Mouse (Mus musculus) midbrain, embryonic 15.5 days (tissue): ENCODE data around the gene Wdr81. TPM values are rescaled to one million over a fixed set of nuclear protein-coding genes. Genes with fewer than 3 reads are reported as not detected.

Experiments used
- ATAC-seq: fragments of 200-750 bp; cut with Nextera tagmentation; replicated peaks from 2 replicates; pipeline ENCODE4 v1.8.0; 2017; ENCODE audit warnings: moderate TSS enrichment
- H3K27ac ChIP-seq: fragments of 300-500 bp; sonication (generic); 2 replicates; pipeline ENCODE4 v1.5.1; 2015; ENCODE audit warnings: mild to moderate bottlenecking, inconsistent platforms
- H3K27me3 ChIP-seq: fragments of 300-500 bp; sonication (generic); replicated peaks from 2 replicates; pipeline ENCODE4 v1.6.1; 2015; ENCODE audit warnings: inconsistent platforms
- H3K36me3 ChIP-seq: fragments of 300-500 bp; sonication (generic); replicated peaks from 2 replicates; pipeline ENCODE4 v1.6.1; 2015; ENCODE audit warnings: inconsistent platforms
- H3K4me1 ChIP-seq: fragments of 300-500 bp; sonication (generic); 2 replicates; pipeline ENCODE4 v1.6.1; 2015; ENCODE audit warnings: inconsistent platforms
- H3K4me2 ChIP-seq: fragments of 300-500 bp; sonication (generic); 2 replicates; pipeline ENCODE4 v1.6.1; 2015; ENCODE audit warnings: inconsistent platforms, mild to moderate bottlenecking, moderate library complexity
- H3K4me3 ChIP-seq: fragments of 300-500 bp; sonication (generic); 2 replicates; pipeline ENCODE4 v1.5.1; 2015; ENCODE audit warnings: mild to moderate bottlenecking, inconsistent platforms
- H3K9ac ChIP-seq: fragments of 300-500 bp; sonication (generic); 2 replicates; pipeline ENCODE4 v1.6.1; 2015; ENCODE audit warnings: mild to moderate bottlenecking, inconsistent platforms
- H3K9me3 ChIP-seq: fragments of 300-500 bp; sonication (generic); 2 replicates; pipeline ENCODE4 v1.6.1; 2016; ENCODE audit warnings: inconsistent platforms
- WGBS: fragments of 180-500 bp; shearing (Covaris S2); methylation state at CpG from one replicate; pipeline ENCODE4 v1.1.7; 2015; ENCODE audit warnings: mixed read lengths; 5-methylcytosine and 5-hydroxymethylcytosine counted together
- polyA plus RNA-seq: library from polyadenylated mRNA; unstranded; fragments of >200 nt; fragmentation: Nextera tagmentation; extraction: Ambion mirVana; gene quantifications from 2 replicates; pipeline ENCODE4 v1.2.1, GENCODE M21; 2015

The Wdr81 gene
- polyA plus RNA-seq, 1 experiment from 2014 or later, result 8.4 TPM

DNA sequence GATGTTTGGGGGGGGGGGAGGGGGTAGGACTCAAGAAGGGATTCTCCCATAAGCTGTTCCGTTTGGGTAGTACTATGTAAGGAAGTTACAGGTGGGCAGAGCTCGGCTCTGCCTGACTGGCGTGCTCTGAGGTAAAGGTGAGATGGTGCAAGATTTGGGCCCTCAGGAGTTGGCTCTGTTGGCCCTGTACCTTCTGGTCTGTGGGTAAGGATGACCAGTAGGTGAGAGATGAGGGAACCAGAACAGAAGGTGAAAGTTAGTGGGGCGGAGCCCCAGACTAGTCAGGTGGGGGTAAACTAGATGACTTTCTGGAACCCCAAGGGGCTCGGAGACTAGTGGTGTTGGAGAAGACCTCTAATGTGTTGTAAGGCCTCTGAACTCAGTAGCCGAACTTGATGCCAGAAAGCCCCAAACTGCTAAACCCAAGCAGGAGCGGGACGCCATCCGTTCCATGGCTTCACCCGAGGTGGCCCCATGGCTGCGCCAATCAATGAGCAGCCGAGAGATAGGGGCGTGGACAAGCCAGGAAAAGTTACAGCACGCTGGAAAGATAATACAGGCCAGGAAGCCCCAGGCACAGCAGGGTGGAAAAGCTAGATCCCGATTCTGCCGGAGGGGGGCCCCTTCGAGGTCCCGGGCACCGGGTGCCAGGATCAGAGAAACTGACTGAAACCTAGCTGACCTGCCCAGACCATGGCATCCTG lies 13.1 kb upstream of the Wdr81 start:
- Histone ChIP-seq H3K9ac (0 out of 2 replicates have a peak overlapping the region, but pooled peaks have one; percentile 16), H3K27me3 (peaks cover 7% of the 10 kb centered on the region; the same call in 1 of the 2 replicates), H3K36me3 (peaks cover 12% of the 10 kb centered on the region), H3K4me2 (peak overlapping the region; percentile 48), H3K9me3 (no peaks in the 10 kb centered on the region), H3K4me1 (peaks cover 13% of the 10 kb centered on the region), H3K27ac (no peak overlapping the region), H3K4me3 (peak overlapping the region; percentile 23)
- ATAC-seq, result no peak
- WGBS, result 15% methylated on average over 19 of the region's 19 CpGs

DNA sequence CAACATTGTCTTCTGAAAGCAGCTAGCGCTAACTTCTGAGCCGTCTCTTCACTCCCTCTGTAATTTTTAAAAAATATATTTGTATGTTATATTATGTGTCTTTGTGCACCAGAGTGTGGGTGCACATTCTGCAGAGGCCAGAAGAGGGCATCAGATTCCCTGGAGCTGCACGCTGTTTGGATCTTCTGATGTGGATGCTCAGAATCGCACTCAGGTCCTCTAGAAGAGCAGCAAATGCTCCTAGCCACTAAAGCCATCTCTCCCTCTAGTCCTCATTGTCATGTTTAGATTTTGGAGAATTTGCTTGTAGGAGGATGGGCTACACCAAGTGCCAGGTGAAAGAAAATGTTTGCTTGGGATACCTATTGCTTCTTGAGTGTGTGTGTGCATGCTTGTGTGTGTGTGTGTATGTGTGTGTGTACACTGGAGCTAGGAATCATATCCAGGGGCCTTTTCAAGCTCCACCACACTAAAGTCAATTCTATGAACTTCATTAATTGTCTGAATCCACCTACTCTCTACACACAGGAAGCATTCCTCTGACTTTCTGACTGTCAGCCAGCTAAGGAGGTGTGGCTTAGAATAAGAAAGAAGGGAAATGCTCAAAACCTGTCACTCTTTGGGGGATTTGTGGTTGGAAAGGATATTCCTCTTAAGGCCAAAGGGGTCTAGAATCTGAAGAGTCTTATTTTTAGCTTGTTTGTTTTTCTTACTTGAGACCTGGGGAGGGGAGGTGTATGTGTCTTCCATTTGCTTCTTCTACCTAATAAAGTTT lies 12.4 kb upstream of the Wdr81 start:
- Histone ChIP-seq H3K27ac (no peak overlapping the region), H3K4me1 (peaks cover 21% of the 10 kb centered on the region), H3K4me2 (peak overlapping the region; percentile 48; the same call in 1 of the 2 replicates), H3K27me3 (peaks cover 9% of the 10 kb centered on the region; the same call in 1 of the 2 replicates), H3K4me3 (no peak overlapping the region), H3K9ac (no peak overlapping the region), H3K36me3 (peaks cover 12% of the 10 kb centered on the region), H3K9me3 (no peaks in the 10 kb centered on the region)
- 96% methylated on average over 4 of the region's 4 CpGs for WGBS
- ATAC-seq, result no peak

DNA sequence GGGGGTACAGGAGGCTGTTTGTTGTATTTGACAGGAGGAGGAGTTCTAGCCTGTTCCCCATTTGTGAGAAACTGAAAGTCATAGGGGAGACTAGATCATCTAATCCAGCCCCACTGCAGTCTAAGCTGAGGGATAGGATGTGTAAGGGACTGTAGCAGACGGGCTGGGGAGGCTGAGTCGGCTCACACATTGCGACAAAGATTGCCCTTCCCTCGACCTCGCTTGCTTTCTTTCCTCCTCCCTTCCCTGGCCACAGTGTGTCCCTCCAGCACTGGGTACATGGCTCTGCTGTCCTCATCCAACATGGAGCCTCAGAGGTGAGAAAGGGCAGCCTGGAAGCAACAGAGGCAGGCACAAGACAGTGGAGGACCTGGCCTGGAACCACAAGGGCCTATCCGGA lies 10.5 kb upstream of the Wdr81 start:
- ATAC-seq, result no peak
- H3K27ac ChIP-seq, result no peak overlapping the region
- H3K9me3 ChIP-seq, result no peaks in the 10 kb centered on the region
- H3K9ac ChIP-seq, result no peak overlapping the region
- H3K4me1 ChIP-seq, result peaks cover 32% of the 10 kb centered on the region
- WGBS, result 82% methylated on average over 6 of the region's 6 CpGs
- H3K27me3 ChIP-seq, result peaks cover 9% of the 10 kb centered on the region; the same call in 1 of the 2 replicates
- H3K4me3 ChIP-seq, result no peak overlapping the region
- H3K4me2 ChIP-seq, result no peak overlapping the region
- H3K36me3 ChIP-seq, result peaks cover 12% of the 10 kb centered on the region

DNA sequence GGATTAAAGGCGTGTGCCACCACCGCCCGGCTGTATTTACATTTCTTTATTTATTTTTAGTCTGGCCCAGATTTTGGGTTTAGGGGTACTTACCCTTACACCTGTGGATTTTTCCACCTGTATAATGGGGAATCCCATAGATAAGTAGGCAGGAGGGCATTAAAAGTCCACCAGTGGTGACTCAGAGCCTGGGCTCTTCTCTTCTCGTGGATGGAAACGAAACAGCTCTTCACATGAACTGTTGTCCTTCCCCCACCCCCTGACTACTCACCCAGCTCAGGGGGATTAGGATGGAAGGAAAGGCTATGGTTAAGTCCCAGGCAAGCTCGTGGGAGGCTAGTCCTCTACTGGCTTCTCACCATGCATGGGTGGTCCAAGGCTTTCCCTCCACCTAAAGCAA lies 9.9 kb upstream of the Wdr81 start:
- Histone ChIP-seq H3K27ac (no peak overlapping the region), H3K36me3 (peaks cover 12% of the 10 kb centered on the region), H3K4me1 (peaks cover 38% of the 10 kb centered on the region), H3K9me3 (no peaks in the 10 kb centered on the region), H3K4me3 (no peak overlapping the region), H3K4me2 (no peak overlapping the region), H3K27me3 (peaks cover 9% of the 10 kb centered on the region; the same call in 1 of the 2 replicates), H3K9ac (no peak overlapping the region)
- WGBS, result 84% methylated on average over 6 of the region's 6 CpGs
- ATAC-seq, result no peak

DNA sequence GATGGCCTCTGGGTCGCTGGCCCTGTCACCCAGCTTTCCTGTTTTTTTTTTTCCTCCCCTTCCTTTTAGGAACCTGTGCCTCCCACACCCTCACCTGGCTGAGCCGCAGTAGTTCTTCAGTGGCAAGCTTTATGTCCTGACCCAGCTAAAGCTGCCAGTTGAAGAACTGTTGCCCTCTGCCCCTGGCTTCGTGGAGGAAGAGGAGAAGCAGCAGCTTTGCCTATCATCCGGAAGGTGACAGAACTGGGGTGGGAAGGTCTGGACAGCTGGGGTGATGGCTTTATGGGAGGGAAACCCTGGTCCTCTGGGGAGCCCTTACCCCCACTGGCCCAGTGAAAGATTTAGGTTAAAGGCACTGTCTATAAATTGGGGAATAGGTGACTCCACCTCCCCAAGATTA lies 9.1 kb upstream of the Wdr81 start:
- no peak overlapping the region for H3K4me2 ChIP-seq
- H3K36me3 ChIP-seq, result peaks cover 12% of the 10 kb centered on the region
- 76% methylated on average over 4 of the region's 4 CpGs for WGBS
- peaks cover 9% of the 10 kb centered on the region; the same call in 1 of the 2 replicates for H3K27me3 ChIP-seq
- no peak overlapping the region for H3K27ac ChIP-seq
- no peak overlapping the region for H3K9ac ChIP-seq
- ATAC-seq, result no peak
- H3K9me3 ChIP-seq, result no peaks in the 10 kb centered on the region
- peaks cover 38% of the 10 kb centered on the region for H3K4me1 ChIP-seq
- H3K4me3 ChIP-seq, result no peak overlapping the region

DNA sequence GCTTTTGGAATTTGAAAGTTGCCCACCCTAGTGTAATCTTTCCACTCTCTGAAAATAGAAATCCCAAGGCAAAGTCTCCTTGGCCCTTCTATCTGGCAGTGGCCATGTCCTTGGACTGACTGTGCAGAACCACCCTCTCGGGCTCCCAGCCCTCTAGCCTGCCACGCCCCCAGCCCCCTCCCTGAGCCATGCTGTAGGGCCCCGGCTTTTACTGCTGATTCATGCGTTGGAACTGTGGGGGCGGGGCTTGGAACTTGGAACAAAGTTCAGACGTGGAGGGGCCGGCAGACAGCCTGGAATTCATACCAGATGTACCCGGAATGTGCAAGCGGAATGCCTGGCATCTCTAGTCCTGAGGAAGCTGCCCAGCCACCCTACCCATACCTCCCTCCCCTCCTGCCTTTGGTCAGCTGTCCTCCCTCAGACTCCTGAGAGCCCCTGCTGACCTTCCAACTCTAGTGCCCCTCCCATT lies 8.4 kb upstream of the Wdr81 start:
- Histone ChIP-seq H3K9me3 (no peaks in the 10 kb centered on the region), H3K27ac (no peak overlapping the region), H3K4me1 (peaks cover 34% of the 10 kb centered on the region), H3K36me3 (peaks cover 12% of the 10 kb centered on the region), H3K27me3 (peaks cover 9% of the 10 kb centered on the region; the same call in 1 of the 2 replicates), H3K4me3 (peak overlapping the region; percentile 78), H3K9ac (no peak overlapping the region; the same call in 1 of the 2 replicates), H3K4me2 (peak overlapping the region; percentile 95)
- WGBS, result 7% methylated on average over 9 of the region's 9 CpGs
- no peak for ATAC-seq

DNA sequence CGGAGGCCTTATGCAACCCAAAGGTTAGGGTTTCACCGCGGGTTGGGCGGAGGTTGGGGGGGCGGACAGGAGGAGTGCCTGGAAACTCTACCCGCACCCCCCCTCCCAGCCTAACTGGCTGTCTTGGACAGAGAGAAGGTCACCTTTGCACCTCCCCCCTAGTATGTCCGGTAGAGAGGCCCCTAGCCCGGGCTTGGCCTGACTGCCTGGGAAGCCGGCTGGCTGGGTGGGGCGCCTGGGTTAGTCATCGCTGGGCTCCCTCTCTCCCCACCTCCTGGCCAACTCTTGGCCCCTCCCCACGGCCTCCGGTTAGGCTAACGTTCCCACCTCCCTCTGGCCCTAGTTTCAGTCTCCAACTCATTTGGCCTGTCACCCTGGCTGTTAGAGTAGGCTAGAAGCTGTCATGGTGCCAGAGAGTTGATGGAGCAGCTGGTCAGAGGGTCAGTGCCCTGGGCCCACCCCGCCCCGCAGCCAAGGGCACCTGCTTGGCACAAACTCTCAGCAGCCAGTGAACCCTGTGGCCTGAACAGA lies 7.8 kb upstream of the Wdr81 start:
- 0 out of 2 replicates have a peak, but pooled peaks cover 6% of the 10 kb centered on the region for H3K27me3 ChIP-seq
- no peaks in the 10 kb centered on the region for H3K9me3 ChIP-seq
- peak overlapping the region; percentile 64 for H3K9ac ChIP-seq
- H3K36me3 ChIP-seq, result peaks cover 12% of the 10 kb centered on the region
- H3K27ac ChIP-seq, result no peak overlapping the region
- H3K4me1 ChIP-seq, result peaks cover 30% of the 10 kb centered on the region
- 6% methylated on average over 15 of the region's 16 CpGs for WGBS
- peak overlapping the region; percentile 78 for H3K4me3 ChIP-seq
- ATAC-seq, result no peak
- peak overlapping the region; percentile 95 for H3K4me2 ChIP-seq

DNA sequence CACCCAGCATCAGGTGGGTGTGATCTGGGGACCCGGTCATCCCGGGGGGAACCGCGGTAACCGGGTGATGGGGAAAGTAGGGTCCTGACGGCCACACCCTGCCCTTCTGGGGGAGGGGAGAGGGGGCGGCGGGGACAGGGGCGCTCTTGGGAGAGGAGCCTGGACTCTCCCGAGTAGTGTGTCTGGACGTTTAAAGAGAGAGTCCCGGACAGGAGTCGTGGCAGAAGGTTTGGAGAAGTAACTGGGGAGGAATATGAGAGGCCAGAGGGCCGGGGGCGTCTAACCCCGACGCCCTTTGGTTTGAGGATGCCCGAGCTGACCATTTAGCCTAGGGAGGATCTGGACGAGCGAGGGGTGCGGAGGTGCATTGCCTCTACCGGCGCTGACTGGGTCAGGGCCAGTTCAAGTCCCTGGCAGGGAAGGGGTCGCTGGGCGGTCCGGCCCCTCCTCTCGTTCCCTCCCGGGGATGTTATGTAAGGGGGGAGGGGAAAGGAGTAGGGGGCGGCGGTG lies 7.3 kb upstream of the Wdr81 start:
- Histone ChIP-seq H3K4me1 (peaks cover 30% of the 10 kb centered on the region), H3K27ac (peak overlapping the region; percentile 72), H3K9me3 (no peaks in the 10 kb centered on the region), H3K9ac (peak overlapping the region; percentile 64), H3K36me3 (peaks cover 12% of the 10 kb centered on the region), H3K4me3 (peak overlapping the region; percentile 78), H3K27me3 (0 out of 2 replicates have a peak, but pooled peaks cover 6% of the 10 kb centered on the region), H3K4me2 (peak overlapping the region; percentile 95)
- peak; percentile 9; the same call in 1 of the 2 replicates for ATAC-seq
- under 1% methylated on average over 30 of the region's 30 CpGs for WGBS

DNA sequence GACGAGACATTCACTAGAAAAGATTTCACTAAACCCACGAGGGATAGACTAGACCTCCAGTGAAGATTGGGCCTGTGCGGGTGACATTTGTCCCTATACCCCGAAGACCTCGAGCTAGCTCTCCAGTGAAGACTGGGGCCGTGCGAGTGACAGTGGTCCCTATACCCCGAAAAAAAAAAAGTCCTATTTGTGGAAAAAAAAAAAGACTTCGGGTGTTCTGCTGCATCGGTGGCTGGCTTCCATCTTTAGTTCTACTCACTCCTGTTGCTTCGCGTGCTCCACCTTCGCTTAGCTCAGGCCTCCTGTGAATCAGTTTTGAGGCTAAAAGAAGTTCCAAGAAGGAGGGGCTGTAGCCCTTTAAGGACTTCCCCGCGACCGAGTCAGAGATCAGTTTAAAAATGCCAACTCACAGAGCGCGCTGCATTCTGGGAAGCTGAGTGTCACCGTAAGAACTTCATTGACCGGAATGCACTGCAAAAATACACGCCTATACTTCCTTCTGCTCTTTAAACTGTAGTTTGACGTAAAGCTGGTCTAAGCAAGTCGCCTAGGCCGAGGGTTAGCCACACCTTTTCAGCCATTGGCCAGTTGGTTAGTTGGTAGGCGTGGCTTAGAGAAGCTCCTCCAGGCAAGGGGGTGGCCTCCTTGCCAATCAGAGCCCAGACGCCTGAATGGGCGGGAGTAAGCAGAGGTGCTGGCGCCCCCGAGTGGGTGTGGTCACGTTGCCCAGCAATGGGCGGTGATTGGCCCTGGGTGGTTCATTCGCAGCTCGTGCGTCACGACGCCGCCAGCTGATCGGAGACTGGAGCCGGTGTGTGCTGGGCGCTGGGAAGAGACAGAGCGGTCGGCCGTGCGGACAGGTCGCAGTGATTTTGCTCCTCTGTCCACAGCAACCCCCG lies 6.6 kb upstream of the Wdr81 start, which contains the start of gene Tlcd2:
TSS of gene Tlcd2 (plus strand) at position 872 of the 899 bp plus-strand sequence.
- H3K4me1 ChIP-seq, result peaks cover 30% of the 10 kb centered on the region
- peaks cover 12% of the 10 kb centered on the region for H3K36me3 ChIP-seq
- peak within 1 kb of the TSS; percentile 64 for H3K9ac ChIP-seq
- H3K4me2 ChIP-seq, result peak within 1 kb of the TSS; percentile 95
- ATAC-seq, result peak; percentile 97
- H3K27ac ChIP-seq, result peak within 1 kb of the TSS; percentile 83
- H3K27me3 ChIP-seq, result 0 out of 2 replicates have a peak, but pooled peaks cover 6% of the 10 kb centered on the region
- under 1% methylated on average over 46 of the region's 46 CpGs for WGBS
- H3K4me3 ChIP-seq, result peak within 1 kb of the TSS; percentile 78
- H3K9me3 ChIP-seq, result no peaks in the 10 kb centered on the region

DNA sequence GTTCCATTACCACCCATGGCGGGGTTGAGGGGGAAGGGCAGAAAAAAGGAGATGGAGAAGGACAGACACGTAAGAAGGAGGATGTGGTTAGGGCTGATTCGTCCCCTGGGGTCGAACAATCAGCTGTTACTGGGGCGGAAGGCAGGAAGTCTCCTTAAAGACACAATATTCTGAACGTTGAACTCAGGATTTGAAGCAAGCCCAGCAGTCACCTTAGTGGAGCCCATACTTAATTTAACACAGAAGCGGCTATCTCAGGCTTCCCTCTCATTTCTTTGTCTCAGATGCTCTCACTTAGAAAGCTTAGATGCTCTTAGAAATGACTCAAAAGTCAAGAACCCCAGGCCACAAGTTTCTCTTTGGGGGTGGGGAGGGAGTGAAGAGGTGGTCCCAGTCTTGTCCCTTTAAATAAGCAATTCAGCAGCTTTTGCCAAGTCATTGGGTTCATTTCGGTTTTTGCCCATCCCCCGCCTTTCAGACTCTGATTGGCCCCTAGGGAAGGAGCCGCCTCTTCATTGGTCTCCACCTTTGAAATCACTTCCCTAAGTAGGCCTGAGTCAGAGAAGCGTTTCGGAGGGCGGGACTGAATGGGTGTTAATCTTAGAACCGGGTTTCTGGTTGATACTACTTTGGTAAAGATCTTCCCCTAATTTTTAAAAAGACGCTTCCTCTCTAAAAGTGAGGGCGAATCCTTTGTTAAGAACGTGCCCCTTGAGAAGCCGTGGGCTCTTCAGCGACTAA lies 5.8 kb upstream of the Wdr81 start:
- Histone ChIP-seq H3K4me1 (peaks cover 30% of the 10 kb centered on the region), H3K36me3 (peaks cover 4% of the 10 kb centered on the region), H3K4me2 (peak overlapping the region; percentile 73), H3K9ac (peak overlapping the region; percentile 32), H3K4me3 (peak overlapping the region; percentile 78), H3K27ac (peak overlapping the region; percentile 83), H3K9me3 (no peaks in the 10 kb centered on the region), H3K27me3 (0 out of 2 replicates have a peak, but pooled peaks cover 6% of the 10 kb centered on the region)
- ATAC-seq, result no peak
- 1% methylated on average over 19 of the region's 19 CpGs for WGBS
